Mouse (Mus musculus): ENCODE data around the gene Srsf4.

DNA sequence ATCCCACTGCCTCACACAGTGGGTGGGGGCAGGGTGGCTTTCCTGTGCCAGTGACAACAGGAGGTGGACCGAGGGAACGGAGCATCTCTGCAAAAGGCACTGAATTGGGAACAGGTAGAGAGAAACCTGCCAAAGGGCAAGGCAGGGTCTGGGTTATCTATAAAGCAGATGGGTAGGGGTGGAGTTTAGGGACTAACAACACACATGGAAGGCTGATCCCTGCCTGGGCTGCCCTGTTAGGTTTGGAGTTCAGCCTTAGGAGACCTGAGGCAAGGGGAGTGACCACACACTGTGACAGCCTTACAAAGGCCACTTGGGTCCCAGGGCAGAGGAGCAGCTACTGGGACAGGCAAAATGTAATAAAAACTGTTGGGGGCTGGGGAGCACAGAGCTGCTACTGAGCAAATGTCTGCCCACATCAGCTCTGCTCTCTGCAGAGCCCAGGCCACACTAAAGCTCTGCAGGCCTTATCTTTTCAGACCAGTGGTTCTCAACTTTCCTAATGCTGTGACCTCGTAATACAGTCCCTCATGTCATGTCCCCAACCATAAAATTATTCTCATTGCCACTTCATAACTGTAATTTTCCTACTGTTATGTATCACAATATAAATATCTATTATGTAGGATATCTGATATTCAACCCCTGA is 40.5 kb upstream of the Srsf4 start:
- TF ChIP-seq CTCF (IDR thresholded peaks at IDR 0.05; ENCODE audit: low read depth, low read length) (no peak), POLR2AphosphoS5 (IDR thresholded peaks at IDR 0.05; ENCODE audit: insufficient replicate concordance, low read depth, low read length) (no peak), TAL1 (conservative IDR thresholded peaks at IDR 0.05; ENCODE audit: low read depth, low read length) (peak; percentile 66), GATA1 (IDR thresholded peaks at IDR 0.05; ENCODE audit: borderline replicate concordance, low read length) (no peak)

All from G1E (cell line).